Mouse (Mus musculus) yolk sac, embryonic 10.5 days (tissue): ENCODE data around the gene Cldn7.
A peak's percentile ranks its signal among the peaks of the same experiment; 100 is the strongest.

Experiments used
- DNase-seq: peaks from one replicate; pipeline ENCODE4 v3.0.0-alpha.2; 2017; ENCODE audit warnings: low spot score

Cldn7 gene

GRCm38 (mm10) chr11:69991711-69992110 is 27.1 kb downstream of the Cldn7 start:
- no peak for DNase-seq

- no peak for DNase-seq
Measured at GRCm38 (mm10) chr11:69992396-69992795, 27.8 kb downstream of the Cldn7 start.

- no peak for DNase-seq
Measured at GRCm38 (mm10) chr11:69992932-69993331, 28.4 kb downstream of the Cldn7 start.

GRCm38 (mm10) chr11:69994401-69995090 is 30.0 kb downstream of the Cldn7 start:
- no peak for DNase-seq

- peak; percentile 100 for DNase-seq
Measured at GRCm38 (mm10) chr11:69995391-69995960, 30.9 kb downstream of the Cldn7 start, which contains the start of gene Phf23. Gene Phf23, plus strand, starts transcription at chr11:69995777.

- no peak for DNase-seq
Measured at GRCm38 (mm10) chr11:69996161-69997061, 31.8 kb downstream of the Cldn7 start.

GRCm38 (mm10) chr11:69997070-69997509 is 32.5 kb downstream of the Cldn7 start:
- DNase-seq = peak; percentile 95

- no peak for DNase-seq
Measured at GRCm38 (mm10) chr11:69998567-69999491, 34.2 kb downstream of the Cldn7 start.

- no peak for DNase-seq
Measured at GRCm38 (mm10) chr11:69999666-70000065, 35.1 kb downstream of the Cldn7 start.

GRCm38 (mm10) chr11:70000396-70000898 is 35.9 kb downstream of the Cldn7 start, which contains the start of gene Dvl2:
Gene Dvl2, plus strand, starts transcription at chr11:70000595.
- DNase-seq = peak; percentile 97

- no peak for DNase-seq
Measured at GRCm38 (mm10) chr11:70001159-70001558, 36.6 kb downstream of the Cldn7 start.

GRCm38 (mm10) chr11:70001865-70002264 is 37.3 kb downstream of the Cldn7 start:
- no peak for DNase-seq

- DNase-seq = no peak
Measured at GRCm38 (mm10) chr11:70002471-70002870, 37.9 kb downstream of the Cldn7 start.

- DNase-seq = no peak
Measured at GRCm38 (mm10) chr11:70005521-70005920, 40.9 kb downstream of the Cldn7 start.

GRCm38 (mm10) chr11:70010033-70010432 is 45.5 kb downstream of the Cldn7 start:
- no peak for DNase-seq

GRCm38 (mm10) chr11:70010548-70010947 is 46.0 kb downstream of the Cldn7 start:
- DNase-seq = no peak

GRCm38 (mm10) chr11:70010961-70011360 is 46.4 kb downstream of the Cldn7 start:
- DNase-seq = no peak

GRCm38 (mm10) chr11:70012931-70013330 is 48.4 kb downstream of the Cldn7 start:
- DNase-seq = no peak

- DNase-seq = no peak
Measured at GRCm38 (mm10) chr11:70013408-70013807, 48.8 kb downstream of the Cldn7 start.

- no peak for DNase-seq
Measured at GRCm38 (mm10) chr11:70014051-70014450, 49.5 kb downstream of the Cldn7 start.

GRCm38 (mm10) chr11:70014880-70015558 is 50.4 kb downstream of the Cldn7 start, which contains the start of gene Acadvl:
Gene Acadvl, minus strand, starts transcription at chr11:70015411.
- peak; percentile 91 for DNase-seq
